Mouse (Mus musculus) neural tube, embryonic 15.5 days (tissue): ENCODE results near the gene Cd300lf. TPM values are rescaled to one million over a fixed set of nuclear protein-coding genes. Genes with fewer than 3 reads are reported as not detected.
A peak's percentile ranks its signal among the peaks of the same experiment; 100 is the strongest.

Experiments
- ATAC-seq: fragments of 200-750 bp; cut with Nextera tagmentation; 2 replicates; pipeline ENCODE4 v1.8.0; 2017; ENCODE audit warnings: mild to moderate bottlenecking, moderate TSS enrichment, moderate library complexity; ENCODE audit not compliant: low FRiP score
- H3K27ac ChIP-seq: fragments of 300-500 bp; sonication (generic); replicated peaks from 2 replicates; pipeline ENCODE4 v1.5.1; 2015; ENCODE audit warnings: mild to moderate bottlenecking, inconsistent platforms
- H3K27me3 ChIP-seq: fragments of 300-500 bp; sonication (generic); replicated peaks from 2 replicates; pipeline ENCODE4 v1.6.1; 2015; ENCODE audit warnings: inconsistent platforms
- H3K36me3 ChIP-seq: fragments of 300-500 bp; sonication (generic); 2 replicates; pipeline ENCODE4 v1.6.1; 2015; ENCODE audit warnings: inconsistent platforms
- H3K4me1 ChIP-seq: fragments of 300-500 bp; sonication (generic); 2 replicates; pipeline ENCODE4 v1.6.1; 2015; ENCODE audit warnings: inconsistent platforms
- H3K4me2 ChIP-seq: fragments of 300-500 bp; sonication (generic); 2 replicates; pipeline ENCODE4 v1.6.1; 2015; ENCODE audit warnings: inconsistent platforms, mild to moderate bottlenecking, moderate library complexity
- H3K4me3 ChIP-seq: fragments of 300-500 bp; sonication (generic); replicated peaks from 2 replicates; pipeline ENCODE4 v1.5.1; 2015; ENCODE audit warnings: mild to moderate bottlenecking, inconsistent platforms
- H3K9ac ChIP-seq: fragments of 300-500 bp; sonication (generic); replicated peaks from 2 replicates; pipeline ENCODE4 v1.6.1; 2015; ENCODE audit warnings: mild to moderate bottlenecking, inconsistent platforms
- H3K9me3 ChIP-seq: fragments of 300-500 bp; sonication (generic); replicated peaks from 2 replicates; pipeline ENCODE4 v1.6.1; 2016; ENCODE audit warnings: inconsistent platforms
- WGBS: fragments of 180-500 bp; shearing (Covaris S2); methylation state at CpG from one replicate; pipeline ENCODE4 v1.1.7; 2015; ENCODE audit warnings: mixed read lengths; 5-methylcytosine and 5-hydroxymethylcytosine counted together
- polyA plus RNA-seq: library from polyadenylated mRNA; unstranded; fragments of >200 nt; fragmentation: Nextera tagmentation; extraction: Ambion mirVana; gene quantifications from 2 replicates; pipeline ENCODE4 v1.2.1, GENCODE M21; 2015

Gene Cd300lf
- polyA plus RNA-seq, 1 experiment from 2014 or later, result 0.27 TPM

- Histone ChIP-seq H3K9ac (no peak overlapping the region), H3K9me3 (no peaks in the 10 kb centered on the region), H3K4me1 (peaks cover 34% of the 10 kb centered on the region), H3K27ac (no peak overlapping the region), H3K4me3 (no peak overlapping the region), H3K36me3 (no peaks in the 10 kb centered on the region), H3K4me2 (no peak overlapping the region), H3K27me3 (peaks cover 64% of the 10 kb centered on the region)
- ATAC-seq, result no peak
- 54% methylated on average over 11 of the region's 11 CpGs for whole genome bisulfite sequencing
Observed at GRCm38 (mm10) chr11:115160016-115160797, 26.4 kb upstream of the Cd300lf start.

GRCm38 (mm10) chr11:115157933-115158719 lies 24.3 kb upstream of the Cd300lf start:
- no peak overlapping the region for H3K4me2 ChIP-seq
- no peak overlapping the region for H3K4me3 ChIP-seq
- no peak overlapping the region for H3K27ac ChIP-seq
- no peaks in the 10 kb centered on the region for H3K36me3 ChIP-seq
- WGBS, result 34% methylated on average over 12 of the region's 12 CpGs
- no peak overlapping the region for H3K9ac ChIP-seq
- peaks cover 22% of the 10 kb centered on the region for H3K4me1 ChIP-seq
- no peak for ATAC-seq
- peaks cover 63% of the 10 kb centered on the region for H3K27me3 ChIP-seq
- H3K9me3 ChIP-seq, result no peaks in the 10 kb centered on the region

GRCm38 (mm10) chr11:115155053-115155634 lies 21.4 kb upstream of the Cd300lf start:
- no peak overlapping the region for H3K4me3 ChIP-seq
- no peak overlapping the region for H3K9ac ChIP-seq
- no peak overlapping the region for H3K4me2 ChIP-seq
- H3K4me1 ChIP-seq, result peaks cover 25% of the 10 kb centered on the region
- 11% methylated on average over 5 of the region's 5 CpGs for WGBS
- H3K9me3 ChIP-seq, result no peaks in the 10 kb centered on the region
- H3K36me3 ChIP-seq, result no peaks in the 10 kb centered on the region
- no peak for ATAC-seq
- no peak overlapping the region for H3K27ac ChIP-seq
- H3K27me3 ChIP-seq, result peaks cover 47% of the 10 kb centered on the region

- under 1% methylated on average over 31 of the region's 35 CpGs for WGBS
- Histone ChIP-seq H3K27me3 (peaks cover 47% of the 10 kb centered on the region), H3K27ac (no peak overlapping the region), H3K9me3 (no peaks in the 10 kb centered on the region), H3K4me1 (peaks cover 25% of the 10 kb centered on the region), H3K4me2 (peak overlapping the region; percentile 52), H3K9ac (no peak overlapping the region), H3K4me3 (peak overlapping the region; percentile 29), H3K36me3 (no peaks in the 10 kb centered on the region)
- peak; percentile 52; the same call in 1 of the 2 replicates for ATAC-seq
Observed at GRCm38 (mm10) chr11:115153699-115154292, 20.0 kb upstream of the Cd300lf start.

GRCm38 (mm10) chr11:115153088-115153487 lies 19.3 kb upstream of the Cd300lf start:
- ATAC-seq, result no peak

GRCm38 (mm10) chr11:115151755-115152429 lies 18.1 kb upstream of the Cd300lf start:
- Histone ChIP-seq H3K27ac (0 out of 2 replicates have a peak overlapping the region, but pooled peaks have one; percentile 11), H3K4me1 (peaks cover 21% of the 10 kb centered on the region), H3K36me3 (no peaks in the 10 kb centered on the region), H3K4me3 (peak overlapping the region; percentile 39), H3K4me2 (peak overlapping the region; percentile 57), H3K9ac (peak overlapping the region; percentile 41), H3K27me3 (peaks cover 39% of the 10 kb centered on the region), H3K9me3 (no peaks in the 10 kb centered on the region)
- 9% methylated on average over 15 of the region's 15 CpGs for WGBS
- peak; percentile 84 for ATAC-seq

More at GRCm38 (mm10) chr11:115153088-115153487, 19.3 kb upstream of the Cd300lf start:
- H3K27ac ChIP-seq, result no peak overlapping the region
- H3K9me3 ChIP-seq, result no peaks in the 10 kb centered on the region
- no peak overlapping the region for H3K4me3 ChIP-seq
- WGBS, result 80% methylated on average over 9 of the region's 9 CpGs
- H3K9ac ChIP-seq, result no peak overlapping the region
- H3K27me3 ChIP-seq, result peaks cover 47% of the 10 kb centered on the region
- peaks cover 24% of the 10 kb centered on the region for H3K4me1 ChIP-seq
- H3K36me3 ChIP-seq, result no peaks in the 10 kb centered on the region
- no peak overlapping the region for H3K4me2 ChIP-seq

GRCm38 (mm10) chr11:115150741-115151254 lies 17.0 kb upstream of the Cd300lf start:
- ATAC-seq, result no peak
- Histone ChIP-seq H3K36me3 (no peaks in the 10 kb centered on the region), H3K4me2 (no peak overlapping the region), H3K9ac (no peak overlapping the region), H3K9me3 (no peaks in the 10 kb centered on the region), H3K27ac (no peak overlapping the region), H3K27me3 (peaks cover 29% of the 10 kb centered on the region), H3K4me3 (no peak overlapping the region), H3K4me1 (peaks cover 21% of the 10 kb centered on the region)
- 51% methylated on average over 6 of the region's 6 CpGs for WGBS

DNA sequence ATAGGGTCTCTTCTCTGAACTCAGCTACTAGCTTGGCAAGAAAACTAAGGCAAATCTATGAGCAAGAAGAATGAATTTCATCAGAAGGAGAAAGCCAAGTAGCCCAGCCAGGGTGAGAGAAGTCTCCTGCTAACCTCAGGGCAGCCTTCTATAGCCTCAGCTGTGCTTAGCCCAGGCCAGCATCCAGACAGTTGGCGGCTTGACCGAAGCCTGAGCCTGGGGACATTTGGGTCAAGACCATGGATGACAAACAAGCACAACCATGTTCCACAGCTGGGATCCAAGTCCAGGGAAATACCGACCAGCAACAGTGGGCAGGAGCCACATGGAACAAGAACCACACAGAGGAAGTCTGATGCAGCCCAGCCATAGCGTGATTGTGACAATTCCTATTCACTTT lies 14.0 kb upstream of the Cd300lf start:
- peaks cover 13% of the 10 kb centered on the region for H3K4me1 ChIP-seq
- no peak overlapping the region for H3K27ac ChIP-seq
- ATAC-seq, result no peak
- H3K27me3 ChIP-seq, result peaks cover 2% of the 10 kb centered on the region; the same call in 1 of the 2 replicates
- 85% methylated on average over 4 of the region's 4 CpGs for WGBS
- no peaks in the 10 kb centered on the region for H3K36me3 ChIP-seq
- H3K9ac ChIP-seq, result no peak overlapping the region
- no peak overlapping the region for H3K4me2 ChIP-seq
- H3K4me3 ChIP-seq, result no peak overlapping the region
- H3K9me3 ChIP-seq, result no peaks in the 10 kb centered on the region

GRCm38 (mm10) chr11:115141970-115142369 lies 8.2 kb upstream of the Cd300lf start:
- no peaks in the 10 kb centered on the region for H3K9me3 ChIP-seq
- H3K4me1 ChIP-seq, result no peaks in the 10 kb centered on the region
- 94% methylated on average over 2 of the region's 2 CpGs for WGBS
- H3K9ac ChIP-seq, result no peak overlapping the region
- H3K4me3 ChIP-seq, result no peak overlapping the region
- H3K27me3 ChIP-seq, result no peaks in the 10 kb centered on the region
- H3K36me3 ChIP-seq, result no peaks in the 10 kb centered on the region
- ATAC-seq, result no peak
- H3K4me2 ChIP-seq, result no peak overlapping the region
- H3K27ac ChIP-seq, result no peak overlapping the region

GRCm38 (mm10) chr11:115138597-115139262 lies 4.9 kb upstream of the Cd300lf start:
- no peak overlapping the region for H3K4me3 ChIP-seq
- no peaks in the 10 kb centered on the region for H3K27me3 ChIP-seq
- no peak overlapping the region for H3K27ac ChIP-seq
- no peak overlapping the region for H3K4me2 ChIP-seq
- H3K9me3 ChIP-seq, result no peaks in the 10 kb centered on the region
- no peaks in the 10 kb centered on the region for H3K36me3 ChIP-seq
- ATAC-seq, result no peak
- no peak overlapping the region for H3K9ac ChIP-seq
- WGBS, result 83% methylated on average over 5 of the region's 5 CpGs
- no peaks in the 10 kb centered on the region for H3K4me1 ChIP-seq
